ENCODE assay signal across 10 mouse cellular contexts in genomic region chr7:126636733-126637520, GRCm38 (mm10). TPM values are rescaled to one million over a fixed set of nuclear protein-coding genes. Genes with fewer than 3 reads are reported as not detected.
A peak's percentile ranks its signal among the peaks of the same experiment; 100 is the strongest.
DNase-seq lines count a peak whose midpoint lies in the region; ATAC-seq and TF ChIP-seq lines count a peak whose summit lies in the region.
"Had no signal": no experiment of that assay in that cellular context is flagged by ENCODE, and none has a peak within 500 bp of the region (broad histone marks: within the 10 kb centered on the region; RNA-seq: fewer than 3 reads in every experiment).

No protein-coding gene starts in this region.

- 21% methylated on average over 4 of the region's 4 CpGs for WGBS in hindbrain, embryonic 14.5 days
- WGBS in hindbrain, embryonic 13.5 days: 23% methylated on average over 4 of the region's 4 CpGs
- 15% methylated on average over 4 of the region's 4 CpGs for WGBS in limb, embryonic 11.5 days
- WGBS in small intestine, adult 2 months: 13% methylated on average over 4 of the region's 4 CpGs

- H3K4me3 ChIP-seq in hindbrain, embryonic 14.5 days (replicated peaks; ENCODE audit: low read length): no peak overlapping the region
- no peak overlapping the region for H3K4me3 ChIP-seq in hindbrain, embryonic 13.5 days
- no peak overlapping the region for H3K4me3 ChIP-seq in limb, embryonic 11.5 days (ENCODE audit: low read depth, low read length)
- H3K4me3 ChIP-seq in small intestine, adult 2 months (ENCODE audit: low read depth, low read length): no peak overlapping the region
- H3K4me3 ChIP-seq: embryonic facial prominence, embryonic 15.5 days; megakaryocyte, embryonic 14.5 days had no signal

- no peaks in the 10 kb centered on the region for H3K36me3 ChIP-seq in hindbrain, embryonic 14.5 days (replicated peaks; ENCODE audit: control insufficient read depth, insufficient read depth)
- H3K36me3 ChIP-seq in hindbrain, embryonic 13.5 days: no peaks in the 10 kb centered on the region
- no peaks in the 10 kb centered on the region for H3K36me3 ChIP-seq in limb, embryonic 11.5 days (ENCODE audit: control insufficient read depth, insufficient read depth, low read length)
- no peaks in the 10 kb centered on the region for H3K36me3 ChIP-seq in small intestine, adult 2 months (ENCODE audit: control insufficient read depth, insufficient read depth, low read length)
- H3K36me3 ChIP-seq: embryonic facial prominence, embryonic 15.5 days had no signal

- no peaks in the 10 kb centered on the region for H3K4me1 ChIP-seq in hindbrain, embryonic 14.5 days (replicated peaks; ENCODE audit: control insufficient read depth, insufficient read depth, low read length)
- no peaks in the 10 kb centered on the region for H3K4me1 ChIP-seq in hindbrain, embryonic 13.5 days (replicated peaks)
- peaks cover 8% of the 10 kb centered on the region; the same call in 1 of the 2 replicates for H3K4me1 ChIP-seq in limb, embryonic 11.5 days (ENCODE audit: control insufficient read depth, insufficient read depth, low read length)
- H3K4me1 ChIP-seq in small intestine, adult 2 months (ENCODE audit: control insufficient read depth, insufficient read depth, insufficient read length, low read length): no peaks in the 10 kb centered on the region
- H3K4me1 ChIP-seq: embryonic facial prominence, embryonic 15.5 days had no signal

- DNase-seq in hindbrain, embryonic 14.5 days (ENCODE audit: low spot score): peak; percentile 44
- peak; percentile 66 for DNase-seq in CD4-positive helper T cell, adult 2 months (ENCODE audit: low read depth, low spot score)
- DNase-seq in NIH3T3 (ENCODE audit: low read depth): peak; percentile 81
- DNase-seq in gonadal fat pad, adult 2 months (ENCODE audit: low read depth): peak; percentile 92
- DNase-seq in limb, embryonic 11.5 days (ENCODE audit: low spot score): peak; percentile 45

- no peak overlapping the region for H3K4me2 ChIP-seq in hindbrain, embryonic 14.5 days (replicated peaks)
- H3K4me2 ChIP-seq in hindbrain, embryonic 13.5 days: no peak overlapping the region
- H3K4me2 ChIP-seq in limb, embryonic 11.5 days (ENCODE audit: low read depth, severe bottlenecking): no peak overlapping the region
- H3K4me2 ChIP-seq: embryonic facial prominence, embryonic 15.5 days had no signal

- H3K27me3 ChIP-seq in hindbrain, embryonic 14.5 days (ENCODE audit: control insufficient read depth, insufficient read depth, low read length): no peaks in the 10 kb centered on the region
- H3K27me3 ChIP-seq in hindbrain, embryonic 13.5 days: peaks cover 10% of the 10 kb centered on the region; the same call in 1 of the 2 replicates
- H3K27me3 ChIP-seq in limb, embryonic 11.5 days (ENCODE audit: control insufficient read depth, insufficient read depth, low read length): no peaks in the 10 kb centered on the region
- no peaks in the 10 kb centered on the region for H3K27me3 ChIP-seq in small intestine, adult 2 months (ENCODE audit: control insufficient read depth, insufficient read depth, low read length)
- H3K27me3 ChIP-seq: embryonic facial prominence, embryonic 15.5 days; megakaryocyte, embryonic 14.5 days had no signal

- H3K27ac ChIP-seq in hindbrain, embryonic 14.5 days: no peak overlapping the region
- no peak overlapping the region for H3K27ac ChIP-seq in hindbrain, embryonic 13.5 days
- H3K27ac ChIP-seq in limb, embryonic 11.5 days (replicated peaks; ENCODE audit: low read depth, low read length): no peak overlapping the region
- no peak overlapping the region for H3K27ac ChIP-seq in small intestine, adult 2 months (ENCODE audit: insufficient read depth, low read depth, low read length)
- H3K27ac ChIP-seq: embryonic facial prominence, embryonic 15.5 days had no signal

- no peak for TF ChIP-seq POLR2A in small intestine, adult 2 months (IDR thresholded peaks at IDR 0.05; ENCODE audit: low read depth, low read length)

- TF ChIP-seq CTCF in small intestine, adult 2 months (IDR thresholded peaks at IDR 0.05; ENCODE audit: extremely low read depth, insufficient read length, insufficient replicate concordance, low read depth, low read length): peak; percentile 55; the same call in 1 of the 2 replicates

- no peak overlapping the region for H3K9ac ChIP-seq in hindbrain, embryonic 14.5 days
- H3K9ac ChIP-seq in hindbrain, embryonic 13.5 days: no peak overlapping the region
- H3K9ac ChIP-seq in limb, embryonic 11.5 days (ENCODE audit: low read length): no peak overlapping the region
- H3K9ac ChIP-seq: embryonic facial prominence, embryonic 15.5 days had no signal

- no peaks in the 10 kb centered on the region for H3K9me3 ChIP-seq in hindbrain, embryonic 14.5 days (ENCODE audit: control insufficient read depth, low read length)
- no peaks in the 10 kb centered on the region for H3K9me3 ChIP-seq in hindbrain, embryonic 13.5 days
- no peaks in the 10 kb centered on the region for H3K9me3 ChIP-seq in limb, embryonic 11.5 days (ENCODE audit: control insufficient read depth, low read length)
- H3K9me3 ChIP-seq: embryonic facial prominence, embryonic 15.5 days; megakaryocyte, embryonic 14.5 days had no signal

- no peak for ATAC-seq in hindbrain, embryonic 14.5 days (ENCODE audit: low FRiP score)
- no peak for ATAC-seq in hindbrain, embryonic 13.5 days (ENCODE audit: low FRiP score)
- ATAC-seq in limb, embryonic 11.5 days (ENCODE audit: insufficient number of reproducible peaks, low FRiP score, low TSS enrichment, low read depth): no peak
- no peak for ATAC-seq in erythroid progenitor cell, adult 5-6 weeks (replicated peaks; ENCODE audit: low FRiP score, poor library complexity, severe bottlenecking)

RNA-seq across cellular contexts. Expression of gene Nupr1, which starts 6.3 kb away (rescaled TPM):
- polyA plus RNA-seq in hindbrain, embryonic 14.5 days (2014; fragmentation: Nextera tagmentation; extraction: Ambion mirVana): 11.4 and 12.4 TPM in 2 replicates
- polyA plus RNA-seq in hindbrain, embryonic 13.5 days (2015; fragmentation: Nextera tagmentation; extraction: Ambion mirVana): 8.8 and 9.8 TPM in 2 replicates
- polyA plus RNA-seq in gonadal fat pad, adult 2 months (2012; rRNA removed): 49.9 and 55.5 TPM in 2 replicates
- polyA plus RNA-seq in limb, embryonic 11.5 days (2014; fragmentation: Nextera tagmentation; extraction: Ambion mirVana): 0.31 and 1.3 TPM in 2 replicates
- polyA plus RNA-seq in small intestine, adult 2 months (2012; rRNA removed): 32.5 and 97.9 TPM in 2 replicates
- 2.5 TPM in 1 of 2 replicates, not detected in the other for total RNA-seq in erythroid progenitor cell, adult 5-6 weeks (2015; ENCODE audit: low replicate concordance)
- total RNA-seq in erythroid progenitor cell, adult 5-6 weeks (2017; ENCODE audit: low replicate concordance): 1.2 and 15.8 TPM in 2 replicates

RNA-seq across cellular contexts. Expression of gene Sgf29, which starts 12.2 kb away (rescaled TPM):
- 58.0 and 61.1 TPM in 2 replicates for polyA plus RNA-seq in hindbrain, embryonic 14.5 days (2014; fragmentation: Nextera tagmentation; extraction: Ambion mirVana)
- polyA plus RNA-seq in hindbrain, embryonic 13.5 days (2015; fragmentation: Nextera tagmentation; extraction: Ambion mirVana): 53.4 and 56.5 TPM in 2 replicates
- polyA plus RNA-seq in gonadal fat pad, adult 2 months (2012; rRNA removed): 25.4 and 48.2 TPM in 2 replicates
- polyA plus RNA-seq in limb, embryonic 11.5 days (2014; fragmentation: Nextera tagmentation; extraction: Ambion mirVana): 61.9 and 65.6 TPM in 2 replicates
- polyA plus RNA-seq in small intestine, adult 2 months (2012; rRNA removed): 16.7 and 23.9 TPM in 2 replicates
- total RNA-seq in erythroid progenitor cell, adult 5-6 weeks (2015; ENCODE audit: low replicate concordance): 36.8 and 54.1 TPM in 2 replicates
- total RNA-seq in erythroid progenitor cell, adult 5-6 weeks (2017; ENCODE audit: low replicate concordance): 0.83 and 10.9 TPM in 2 replicates

RNA-seq across cellular contexts. Expression of gene Sult1a1, which starts 39.3 kb away (rescaled TPM):
- 2.5 and 5.3 TPM in 2 replicates for polyA plus RNA-seq in hindbrain, embryonic 14.5 days (2014; fragmentation: Nextera tagmentation; extraction: Ambion mirVana)
- 1.4 and 1.6 TPM in 2 replicates for polyA plus RNA-seq in hindbrain, embryonic 13.5 days (2015; fragmentation: Nextera tagmentation; extraction: Ambion mirVana)
- 107 and 126 TPM in 2 replicates for polyA plus RNA-seq in gonadal fat pad, adult 2 months (2012; rRNA removed)
- 0.23 and 0.47 TPM in 2 replicates for polyA plus RNA-seq in limb, embryonic 11.5 days (2014; fragmentation: Nextera tagmentation; extraction: Ambion mirVana)
- polyA plus RNA-seq in small intestine, adult 2 months (2012; rRNA removed): 5.0 and 7.4 TPM in 2 replicates
- 4.0 TPM in 1 of 2 replicates, not detected in the other for total RNA-seq in erythroid progenitor cell, adult 5-6 weeks (2015; ENCODE audit: low replicate concordance)
- total RNA-seq in erythroid progenitor cell, adult 5-6 weeks (2017; ENCODE audit: low replicate concordance): 6.4 TPM in 1 of 2 replicates, not detected in the other

RNA-seq across cellular contexts. Expression of gene Il27, which starts 42.2 kb away (rescaled TPM):
- polyA plus RNA-seq in hindbrain, embryonic 14.5 days (2014; fragmentation: Nextera tagmentation; extraction: Ambion mirVana): not detected in 2 replicates
- polyA plus RNA-seq in hindbrain, embryonic 13.5 days (2015; fragmentation: Nextera tagmentation; extraction: Ambion mirVana): not detected in 2 replicates
- 0.13 TPM in 1 of 2 replicates, not detected in the other for polyA plus RNA-seq in gonadal fat pad, adult 2 months (2012; rRNA removed)
- not detected in 2 replicates for polyA plus RNA-seq in limb, embryonic 11.5 days (2014; fragmentation: Nextera tagmentation; extraction: Ambion mirVana)
- polyA plus RNA-seq in small intestine, adult 2 months (2012; rRNA removed): 0.15 and 0.51 TPM in 2 replicates
- 1.3 TPM in 1 of 2 replicates, not detected in the other for total RNA-seq in erythroid progenitor cell, adult 5-6 weeks (2015; ENCODE audit: low replicate concordance)
- not detected in 2 replicates for total RNA-seq in erythroid progenitor cell, adult 5-6 weeks (2017; ENCODE audit: low replicate concordance)
- polyA plus RNA-seq: embryonic facial prominence, embryonic 15.5 days had no signal

RNA-seq across cellular contexts. Expression of gene Cln3, which starts 51.3 kb away (rescaled TPM):
- polyA plus RNA-seq in hindbrain, embryonic 14.5 days (2014; fragmentation: Nextera tagmentation; extraction: Ambion mirVana): 24.7 and 24.8 TPM in 2 replicates
- 31.1 and 35.2 TPM in 2 replicates for polyA plus RNA-seq in hindbrain, embryonic 13.5 days (2015; fragmentation: Nextera tagmentation; extraction: Ambion mirVana)
- 76.8 and 98.2 TPM in 2 replicates for polyA plus RNA-seq in gonadal fat pad, adult 2 months (2012; rRNA removed)
- polyA plus RNA-seq in limb, embryonic 11.5 days (2014; fragmentation: Nextera tagmentation; extraction: Ambion mirVana): 27.9 and 33.6 TPM in 2 replicates
- 24.9 and 55.7 TPM in 2 replicates for polyA plus RNA-seq in small intestine, adult 2 months (2012; rRNA removed)
- 2.9 and 17.2 TPM in 2 replicates for total RNA-seq in erythroid progenitor cell, adult 5-6 weeks (2015; ENCODE audit: low replicate concordance)
- total RNA-seq in erythroid progenitor cell, adult 5-6 weeks (2017; ENCODE audit: low replicate concordance): 1.9 and 3.9 TPM in 2 replicates

Comparison
In these comparisons a context has a peak if more than half of its experiments do, and no peak if none do; other contexts are left out.
1. RNA of gene Sult1a1, which starts 39.3 kb away (polyA plus RNA-seq): 107 to 126 TPM in gonadal fat pad, adult 2 months; 5.0 to 7.4 TPM in small intestine, adult 2 months, 2.5 to 5.3 TPM in hindbrain, embryonic 14.5 days, 1.4 to 1.6 TPM in hindbrain, embryonic 13.5 days and 0.23 to 0.47 TPM in limb, embryonic 11.5 days; every median in the first group is over 10 times any median in the second.
2. Peak in every context shown above with its lines, with median percentiles within 50 percentile points of each other: DNase-seq.